Mouse (Mus musculus) heart, postnatal 0 days (tissue): ENCODE data around the gene Eif3k. TPM values are rescaled to one million over a fixed set of nuclear protein-coding genes. Genes with fewer than 3 reads are reported as not detected.
"Not testable (repeated sequence)": the region's sequence is repeated elsewhere in the genome, so short reads cannot be mapped to it uniquely, and the experiment has no call there.

Source experiments
- ATAC-seq: fragments of 200-750 bp; cut with Nextera tagmentation; 2 replicates; pipeline ENCODE4 v1.8.0; 2017; ENCODE audit warnings: low read depth, moderate number of reproducible peaks, moderate library complexity; ENCODE audit not compliant: insufficient read depth
- DNase-seq: peaks from one replicate; pipeline ENCODE4 v3.0.0-alpha.2; 2016; ENCODE audit warnings: low spot score
- H3K27ac ChIP-seq: fragments of 300-500 bp; sonication (generic); 2 replicates; pipeline ENCODE4 v1.5.1; 2014; ENCODE audit warnings: low read depth, mild to moderate bottlenecking
- H3K27me3 ChIP-seq: fragments of 300-500 bp; sonication (generic); 2 replicates; pipeline ENCODE4 v1.6.1; 2014; ENCODE audit warnings: low read length, mixed read lengths; ENCODE audit not compliant: control insufficient read depth, insufficient read depth
- H3K36me3 ChIP-seq: fragments of 300-500 bp; sonication (generic); replicated peaks from 2 replicates; pipeline ENCODE4 v1.6.1; 2014; ENCODE audit warnings: low read length, mixed read lengths; ENCODE audit not compliant: control insufficient read depth, insufficient read depth
- H3K4me1 ChIP-seq: fragments of 300-500 bp; sonication (generic); 2 replicates; pipeline ENCODE4 v1.6.1; 2014; ENCODE audit warnings: antibody characterized with exemption; ENCODE audit not compliant: control insufficient read depth, insufficient read depth
- H3K4me2 ChIP-seq: fragments of 300-500 bp; sonication (generic); 2 replicates; pipeline ENCODE4 v1.6.1; 2014; ENCODE audit warnings: low read depth, mild to moderate bottlenecking, low read length, moderate library complexity
- H3K4me3 ChIP-seq: fragments of 300-500 bp; sonication (generic); 2 replicates; pipeline ENCODE4 v1.5.1; 2014; ENCODE audit warnings: low read depth, low read length
- H3K9ac ChIP-seq: fragments of 300-500 bp; sonication (generic); replicated peaks from 2 replicates; pipeline ENCODE4 v1.6.1; 2014; ENCODE audit warnings: low read depth, low read length, mixed read lengths
- H3K9me3 ChIP-seq: fragments of 300-500 bp; sonication (generic); replicated peaks from 2 replicates; pipeline ENCODE4 v1.6.1; 2016; ENCODE audit warnings: low read length; ENCODE audit not compliant: control insufficient read depth
- CTCF ChIP-seq: IDR thresholded peaks from 2 replicates; pipeline ENCODE4 v1.5.1; 2016; ENCODE audit warnings: antibody characterized with exemption, control low read depth, low read depth
- EP300 ChIP-seq: IDR thresholded peaks from 2 replicates; pipeline ENCODE4 v1.6.1; 2016; ENCODE audit warnings: antibody characterized with exemption, low read depth
- WGBS: fragments of 180-500 bp; shearing (Covaris S2); extraction: QIAGEN DNeasy Blood & Tissue Kit; methylation state at CpG from one replicate; pipeline ENCODE4 v1.1.7; 2014; 5-methylcytosine and 5-hydroxymethylcytosine counted together
- polyA plus RNA-seq: library from polyadenylated mRNA; unstranded; fragments of >200 nt; fragmentation: Nextera tagmentation; extraction: Ambion mirVana; gene quantifications from 2 replicates; pipeline ENCODE4 v1.2.1, GENCODE M21; 2015
- total RNA-seq: library from RNA; depleted of rRNA; stranded (reverse); fragments of >200 nt; gene quantifications from 2 replicates; pipeline ENCODE4 v1.2.3, GENCODE M21; 2014; ENCODE audit warnings: low replicate concordance

Gene Eif3k
- total and polyA plus RNA-seq, 2 experiments from 2014 or later = 261 to 476 TPM

DNA sequence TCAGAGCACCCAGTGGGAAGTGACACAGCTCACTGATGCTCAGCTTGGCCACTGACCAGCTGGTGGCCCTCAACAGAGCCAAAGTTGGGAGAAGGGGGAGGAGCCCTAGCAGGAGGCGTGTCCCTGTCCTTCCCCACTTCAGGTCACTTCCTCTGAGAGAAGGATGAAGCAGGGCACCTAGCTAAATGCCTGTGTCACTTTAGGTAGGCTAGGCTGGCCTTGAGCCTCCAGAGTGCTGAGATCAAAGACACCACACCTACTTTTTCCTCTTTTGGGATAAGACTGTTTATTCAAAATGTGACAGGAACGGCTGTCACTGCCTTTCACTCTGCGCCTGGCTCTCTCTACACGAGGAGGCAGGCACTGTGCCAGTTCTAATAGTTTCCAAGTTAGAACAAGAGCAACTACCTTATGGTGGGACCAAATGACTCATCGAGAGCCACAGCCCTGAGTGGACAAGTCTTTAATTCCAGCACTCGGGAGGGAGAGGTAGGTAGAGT, 9.8 kb downstream of the Eif3k start:
- peak overlapping the region; percentile 82 for H3K27ac ChIP-seq
- DNase-seq (peak; percentile 67), ATAC-seq (peak; percentile 72)
- no peaks in the 10 kb centered on the region for H3K27me3 ChIP-seq
- H3K4me1 ChIP-seq = peaks cover 10% of the 10 kb centered on the region
- no peak for TF ChIP-seq CTCF
- TF ChIP-seq EP300 = no peak
- peak overlapping the region; percentile 18; the same call in 1 of the 2 replicates for H3K4me2 ChIP-seq
- WGBS = 21% methylated on average over 6 of the region's 6 CpGs
- H3K9ac ChIP-seq = no peak overlapping the region
- H3K9me3 ChIP-seq = no peaks in the 10 kb centered on the region
- no peak overlapping the region for H3K4me3 ChIP-seq
- peaks cover 37% of the 10 kb centered on the region for H3K36me3 ChIP-seq

DNA sequence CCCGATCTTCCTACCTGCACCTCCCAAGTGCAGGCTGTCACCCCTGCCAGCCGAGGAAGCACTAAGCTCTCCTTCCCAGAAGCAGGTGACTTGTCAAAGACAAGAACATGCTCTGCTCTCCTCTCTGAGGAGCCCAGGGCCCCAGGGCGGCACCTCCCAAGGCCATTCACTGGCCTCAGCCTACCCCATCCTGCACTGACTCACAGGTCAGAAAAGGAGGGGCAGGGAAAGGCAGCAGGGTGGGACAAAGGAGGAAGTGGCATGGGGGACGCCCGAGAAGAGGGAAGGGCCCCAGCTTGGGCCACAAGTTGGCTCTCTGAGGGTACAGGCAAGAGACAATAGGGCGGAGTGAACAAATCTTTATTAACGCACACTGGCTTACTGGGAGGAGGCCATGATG, 10.6 kb downstream of the Eif3k start:
- Histone ChIP-seq H3K9ac (no peak overlapping the region), H3K4me1 (peaks cover 10% of the 10 kb centered on the region), H3K27me3 (no peaks in the 10 kb centered on the region), H3K9me3 (no peaks in the 10 kb centered on the region), H3K4me3 (no peak overlapping the region), H3K4me2 (no peak overlapping the region), H3K27ac (peak overlapping the region; percentile 82), H3K36me3 (peaks cover 30% of the 10 kb centered on the region)
- TF ChIP-seq CTCF = no peak
- TF ChIP-seq EP300 = no peak
- DNase-seq (no peak), ATAC-seq (no peak)
- 78% methylated on average over 7 of the region's 7 CpGs for WGBS

DNA sequence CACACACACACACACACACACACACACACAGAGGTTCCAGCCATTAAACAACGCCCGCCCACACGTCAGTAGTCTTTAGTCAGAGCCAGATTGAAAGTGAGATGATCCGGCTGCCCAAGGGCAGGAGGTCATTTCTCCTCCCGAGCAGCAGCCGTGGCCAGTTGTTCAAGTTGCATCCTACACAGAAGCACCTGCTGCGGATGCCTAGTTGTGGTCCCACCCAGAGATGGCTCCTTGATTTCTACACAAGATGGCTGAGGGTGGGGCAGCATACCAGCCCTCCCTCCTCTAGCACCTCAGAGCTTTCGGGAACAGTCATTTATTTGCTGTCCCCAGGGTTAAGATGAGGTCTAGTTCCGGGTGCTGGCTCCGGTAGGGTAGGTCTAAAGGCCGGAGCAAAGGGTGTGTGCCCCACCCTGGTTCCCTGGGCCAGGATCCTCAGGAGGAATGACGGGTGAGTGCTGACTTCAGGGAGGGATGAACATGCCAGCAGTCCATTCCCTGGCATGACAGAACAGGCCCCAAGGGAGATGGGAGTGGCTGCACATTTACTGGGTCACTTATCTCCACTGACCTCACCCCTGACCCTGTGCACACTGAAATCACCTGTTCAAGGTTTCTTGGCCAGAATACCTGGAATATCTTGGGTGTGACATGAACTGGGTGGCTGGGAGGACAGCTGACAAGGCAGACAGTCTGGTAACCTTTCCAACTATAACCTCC, 11.8 kb downstream of the Eif3k start:
- no peak for DNase-seq
- TF ChIP-seq EP300 (no peak), CTCF (no peak)
- no peak for ATAC-seq
- no peak overlapping the region for H3K27ac ChIP-seq
- H3K27me3 ChIP-seq = no peaks in the 10 kb centered on the region
- H3K4me1 ChIP-seq = peaks cover 10% of the 10 kb centered on the region
- WGBS = 46% methylated on average over 12 of the region's 12 CpGs
- H3K4me2 ChIP-seq = no peak overlapping the region
- no peak overlapping the region for H3K4me3 ChIP-seq
- H3K36me3 ChIP-seq = peaks cover 25% of the 10 kb centered on the region
- peak overlapping the region; percentile 29; the same call in 1 of the 2 replicates for H3K9ac ChIP-seq
- no peaks in the 10 kb centered on the region for H3K9me3 ChIP-seq

DNA sequence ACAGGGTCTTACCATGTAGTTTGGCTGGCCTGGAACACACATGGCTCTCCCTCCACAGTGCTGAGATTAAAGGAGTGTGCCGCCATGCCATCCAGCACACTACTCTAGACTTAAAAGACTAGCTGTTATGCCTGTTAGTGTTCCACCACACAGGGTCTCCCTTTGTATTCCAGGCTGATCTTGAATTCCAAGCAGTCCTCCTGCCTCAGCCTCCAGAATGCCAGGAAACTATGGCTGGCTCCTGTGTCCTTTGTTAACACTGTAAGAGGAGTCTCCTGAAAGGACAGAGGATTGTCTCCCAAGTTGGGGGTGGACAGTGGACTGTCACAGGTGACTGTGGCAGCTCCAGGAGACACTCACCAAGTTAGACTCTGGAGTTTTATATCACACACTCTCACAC, 12.4 kb downstream of the Eif3k start:
- H3K4me3 ChIP-seq = no peak overlapping the region
- H3K9ac ChIP-seq = no peak overlapping the region
- H3K36me3 ChIP-seq = peaks cover 20% of the 10 kb centered on the region
- no peak overlapping the region for H3K27ac ChIP-seq
- peaks cover 10% of the 10 kb centered on the region for H3K4me1 ChIP-seq
- WGBS = 83% methylated on average over 1 of the region's 1 CpGs
- H3K27me3 ChIP-seq = no peaks in the 10 kb centered on the region
- no peak for ATAC-seq
- TF ChIP-seq CTCF = no peak
- no peak for TF ChIP-seq EP300
- H3K9me3 ChIP-seq = no peaks in the 10 kb centered on the region
- DNase-seq = no peak
- H3K4me2 ChIP-seq = no peak overlapping the region

DNA sequence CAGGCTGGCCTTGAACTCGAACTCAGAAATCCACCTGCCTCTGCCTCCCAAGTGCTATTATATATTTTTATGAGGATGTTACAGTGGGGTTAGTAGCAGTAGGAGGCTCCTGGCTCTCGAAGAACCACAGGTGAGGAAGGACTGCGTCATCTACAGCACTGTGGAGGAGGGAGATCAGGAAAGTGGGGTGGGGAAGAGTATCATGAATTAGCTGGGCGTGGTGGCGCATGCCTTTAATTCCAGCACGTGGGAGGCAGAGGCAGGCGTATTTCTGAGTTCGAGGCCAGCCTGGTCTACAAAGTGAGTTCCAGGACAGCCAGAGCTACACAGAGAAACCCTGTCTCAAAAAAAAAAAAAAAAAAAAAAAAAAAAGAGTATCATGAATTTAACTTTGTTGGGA, 13.5 kb downstream of the Eif3k start:
- H3K27me3 ChIP-seq, DNase-seq, H3K36me3 ChIP-seq, H3K4me2 ChIP-seq, ATAC-seq, H3K9me3 ChIP-seq, H3K4me1 ChIP-seq, H3K9ac ChIP-seq, H3K4me3 ChIP-seq, H3K27ac ChIP-seq: not testable (repeated sequence)
- WGBS = 88% methylated on average over 8 of the region's 8 CpGs
